Mouse (Mus musculus) gastrocnemius, adult 2 months (tissue): ENCODE data around the gene Lsm4. TPM values are rescaled to one million over a fixed set of nuclear protein-coding genes. Genes with fewer than 3 reads are reported as not detected.

Experiments
- DNase-seq: peaks from one replicate; pipeline ENCODE4 v3.0.0; 2022
- H3K27ac ChIP-seq: fragments of 200-600 bp; 2 replicates; pipeline ENCODE4 v1.8.1; 2022; ENCODE audit warnings: mild to moderate bottlenecking
- H3K4me3 ChIP-seq: fragments of 200-600 bp; 2 replicates; pipeline ENCODE4 v1.8.1; 2022; ENCODE audit warnings: mild to moderate bottlenecking, moderate library complexity
- CTCF ChIP-seq: fragments of 200-600 bp; IDR thresholded peaks from 2 replicates; pipeline ENCODE4 v1.8.1; 2022; ENCODE audit warnings: antibody characterized with exemption, mild to moderate bottlenecking, moderate library complexity
- intact Hi-C: fragments of 180-260 bp; cut with DNase I; formaldehyde crosslinking; loops from one replicate; pipeline ENCODE4 v1.15.1; 2025
- total RNA-seq, 2 experiments: library from RNA; stranded (reverse); gene quantifications; 2 replicates each; pipeline ENCODE4 v1.2.3; 2021

The Lsm4 gene
- total RNA-seq, 2 experiments from 2014 or later: 61.7 to 65.6 TPM

- no peak for DNase-seq
- Histone ChIP-seq H3K4me3 (no peak overlapping the region), H3K27ac (no peak overlapping the region)
- intact Hi-C loops: no loop called here
- no peak for TF ChIP-seq CTCF
These were observed 34.3 kb upstream of the Lsm4 start for GRCm38 (mm10) chr8:70638752-70639151.

- no peak for DNase-seq
- TF ChIP-seq CTCF: no peak
- intact Hi-C loops: no loop called here
- Histone ChIP-seq H3K27ac (no peak overlapping the region), H3K4me3 (no peak overlapping the region)
These were observed 30.0 kb upstream of the Lsm4 start for GRCm38 (mm10) chr8:70643019-70643418.

DNA sequence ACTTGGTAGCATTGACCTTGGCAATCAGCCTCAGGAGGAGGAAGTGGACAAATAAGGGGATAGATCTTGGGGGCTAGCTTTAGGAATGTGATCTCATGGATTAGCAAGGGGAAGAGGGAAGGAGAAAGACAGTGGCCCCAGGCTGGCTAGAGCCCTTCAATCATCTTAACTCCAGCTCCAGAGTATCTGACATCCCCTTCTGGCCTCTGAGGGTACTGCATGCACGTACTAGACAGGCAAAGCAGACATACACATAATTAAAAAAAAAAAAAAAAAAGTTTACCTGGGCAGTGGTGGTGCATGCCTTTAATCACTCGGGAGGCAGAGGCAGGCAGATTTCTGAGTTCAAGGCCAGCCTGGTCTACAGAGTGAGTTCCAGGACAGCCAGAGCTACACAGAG is 29.0 kb upstream of the Lsm4 start:
- intact Hi-C loops: no loop called here
- H3K4me3 ChIP-seq: no peak overlapping the region
- TF ChIP-seq CTCF: peak; percentile 41
- no peak for DNase-seq
- H3K27ac ChIP-seq: no peak overlapping the region

DNA sequence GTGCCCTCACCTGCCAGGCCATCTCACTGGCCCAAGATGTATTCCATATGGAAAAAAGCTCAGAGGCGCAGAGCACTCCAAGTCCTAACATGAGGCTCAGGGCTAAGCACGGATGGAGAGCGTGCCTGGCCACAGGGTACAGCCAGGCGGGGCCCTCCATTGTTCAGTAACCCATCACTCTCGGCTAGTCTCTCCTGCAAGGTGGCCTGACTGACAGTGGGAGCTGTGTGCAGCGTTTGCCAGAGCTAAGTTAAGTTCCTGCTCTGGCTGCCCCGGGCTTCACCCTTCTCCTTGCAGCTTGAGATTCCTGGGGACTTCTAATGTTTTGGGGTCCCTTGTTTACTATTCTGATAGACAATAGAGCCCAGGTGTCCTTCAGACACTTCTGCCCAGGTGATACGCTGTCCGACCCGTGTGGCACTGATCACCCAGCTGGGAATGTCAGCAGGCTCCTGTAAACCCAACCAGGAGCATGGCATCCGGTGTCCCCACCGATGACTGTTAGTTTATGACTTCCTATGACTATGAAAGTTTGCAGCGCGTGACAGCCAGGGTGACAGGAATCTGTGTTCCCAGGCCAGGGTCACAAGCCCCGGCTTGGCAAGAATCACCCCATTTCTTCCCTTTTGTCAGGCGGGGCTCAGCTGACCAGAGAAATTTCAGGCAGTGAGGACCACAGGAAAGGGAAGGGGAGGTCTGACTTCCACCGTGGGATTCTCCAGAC is 27.4 kb upstream of the Lsm4 start:
- H3K27ac ChIP-seq: peak overlapping the region; percentile 35; the same call in 1 of the 2 replicates
- DNase-seq: no peak
- intact Hi-C loops: no loop called here
- H3K4me3 ChIP-seq: no peak overlapping the region
- no peak for TF ChIP-seq CTCF

GRCm38 (mm10) chr8:70646369-70646768 is 26.7 kb upstream of the Lsm4 start:
- no peak for TF ChIP-seq CTCF
- DNase-seq: no peak

DNA sequence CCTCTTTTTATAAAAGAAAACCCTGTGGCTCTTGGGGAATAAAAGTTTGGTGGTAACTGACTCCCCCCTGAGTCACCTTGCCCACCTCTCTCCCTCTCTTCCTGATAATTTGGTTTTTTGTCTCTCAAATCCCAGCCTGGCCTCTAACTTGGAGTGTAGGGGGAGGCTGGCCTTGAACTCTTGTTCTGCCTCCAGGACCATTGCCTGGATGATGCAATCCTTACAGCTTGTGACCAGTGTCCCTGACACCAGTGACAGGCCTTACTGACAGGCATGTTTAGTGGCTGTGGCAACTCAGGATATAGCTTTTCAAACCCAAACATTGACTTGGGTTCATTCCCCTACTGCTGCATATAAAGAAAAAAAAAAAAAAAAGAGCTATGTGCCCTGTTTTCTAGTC is 26.3 kb upstream of the Lsm4 start:
- intact Hi-C loops: no loop called here
- no peak for TF ChIP-seq CTCF

More at GRCm38 (mm10) chr8:70646369-70646768, 26.7 kb upstream of the Lsm4 start:
- intact Hi-C loops: no loop called here
- Histone ChIP-seq H3K27ac (peak overlapping the region; percentile 35; the same call in 1 of the 2 replicates), H3K4me3 (no peak overlapping the region)

GRCm38 (mm10) chr8:70647343-70648163 is 25.5 kb upstream of the Lsm4 start:
- TF ChIP-seq CTCF: no peak
- Histone ChIP-seq H3K4me3 (no peak overlapping the region), H3K27ac (peak overlapping the region; percentile 16; the same call in 1 of the 2 replicates)
- no peak for DNase-seq
- intact Hi-C loops: no loop called here

More for the DNA sequence above, 26.3 kb upstream of the Lsm4 start:
- no peak for DNase-seq
- no peak overlapping the region for H3K4me3 ChIP-seq
- H3K27ac ChIP-seq: peak overlapping the region; percentile 35; the same call in 1 of the 2 replicates

GRCm38 (mm10) chr8:70648164-70648442 is 24.9 kb upstream of the Lsm4 start:
- intact Hi-C loops: no loop called here
- H3K27ac ChIP-seq: peak overlapping the region; percentile 16; the same call in 1 of the 2 replicates
- no peak for DNase-seq
- no peak for TF ChIP-seq CTCF
- H3K4me3 ChIP-seq: no peak overlapping the region

DNA sequence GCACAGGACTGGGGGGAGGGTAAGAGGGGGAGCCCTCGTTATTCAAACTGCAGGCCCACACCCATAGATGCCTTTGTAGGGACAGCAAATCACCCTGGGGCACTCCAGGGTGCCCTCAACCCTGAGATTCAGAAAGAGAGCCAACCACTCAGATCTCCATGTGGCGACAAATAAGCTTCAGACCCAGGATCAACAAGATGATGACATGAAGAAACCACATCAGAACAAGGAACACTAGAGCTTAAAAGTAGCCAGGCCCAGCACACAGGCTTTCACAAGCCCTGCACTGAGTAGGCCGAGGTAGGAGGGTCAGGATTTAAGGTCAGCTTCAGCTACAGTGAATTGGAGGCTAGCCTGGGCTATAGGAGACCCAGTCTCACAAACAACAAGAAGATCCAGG is 24.1 kb upstream of the Lsm4 start:
- no peak for TF ChIP-seq CTCF
- no peak for DNase-seq
- intact Hi-C loops: no loop called here
- H3K27ac ChIP-seq: peak overlapping the region; percentile 75
- H3K4me3 ChIP-seq: no peak overlapping the region

DNA sequence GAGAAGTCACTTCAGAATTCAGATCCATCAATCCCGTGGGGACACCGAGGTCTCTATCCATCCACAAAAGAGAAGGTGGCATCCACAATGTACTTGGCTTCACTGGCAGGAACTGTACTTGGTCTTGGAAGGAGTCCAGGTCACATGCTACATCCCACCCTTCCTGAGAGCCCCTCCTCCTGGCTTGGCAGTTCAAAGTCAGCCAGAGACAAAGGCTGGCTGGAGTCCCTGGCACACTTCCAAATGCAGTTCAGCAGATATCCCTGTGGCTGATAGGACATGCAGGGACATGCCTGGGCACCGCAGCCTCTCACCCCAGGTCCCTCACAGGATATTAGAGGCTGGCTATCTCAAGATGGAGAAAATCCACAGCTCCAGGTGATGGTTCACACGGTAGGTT is 23.7 kb upstream of the Lsm4 start:
- intact Hi-C loops: no loop called here
- DNase-seq: peak; percentile 80
- Histone ChIP-seq H3K4me3 (no peak overlapping the region), H3K27ac (peak overlapping the region; percentile 75)
- TF ChIP-seq CTCF: no peak

DNA sequence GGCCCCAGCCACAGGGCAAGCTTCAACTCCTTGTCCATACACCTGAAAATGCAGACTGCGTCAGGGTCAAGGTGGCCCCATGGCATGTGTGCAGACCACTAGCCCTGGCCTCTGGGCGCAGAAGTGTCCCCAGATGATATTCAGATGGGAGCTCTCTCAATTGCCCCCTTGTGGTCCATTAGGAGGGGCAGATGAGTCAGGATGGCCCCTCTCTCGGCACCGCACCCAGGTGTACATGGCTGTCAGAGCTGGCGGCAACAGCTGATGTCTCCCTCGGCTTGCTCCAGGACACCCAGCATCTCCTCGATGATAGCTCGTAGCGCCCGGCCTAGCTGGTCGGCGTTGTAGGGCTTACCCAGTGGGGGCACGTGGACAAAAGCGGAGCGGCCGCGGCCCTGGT is 22.7 kb upstream of the Lsm4 start:
- peak overlapping the region; percentile 50; the same call in 1 of the 2 replicates for H3K27ac ChIP-seq
- intact Hi-C loops: loop anchor here (5.0 kb wide), 1 partner anchor 38 kb away; no protein-coding TSS in a partner anchor
- TF ChIP-seq CTCF: no peak
- H3K4me3 ChIP-seq: no peak overlapping the region
- no peak for DNase-seq

DNA sequence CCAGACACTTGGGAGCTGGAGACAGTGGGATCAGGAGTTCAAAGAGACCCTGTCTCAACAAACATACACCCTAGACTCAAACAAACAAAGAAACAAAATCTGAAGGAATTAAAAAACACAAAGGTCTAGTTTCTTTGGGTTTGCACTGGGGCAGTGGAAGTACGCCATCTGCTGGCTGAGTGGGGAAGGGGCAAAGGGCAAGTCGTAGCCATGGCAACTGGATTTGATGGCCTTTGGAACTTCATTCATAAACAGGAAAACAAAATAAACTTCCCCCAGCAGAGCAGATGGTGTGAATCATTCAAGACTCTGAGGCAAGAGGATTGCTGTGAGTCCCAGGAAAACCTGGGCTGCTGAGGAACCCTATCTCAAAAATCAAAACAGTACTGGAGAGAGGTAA is 19.8 kb upstream of the Lsm4 start:
- DNase-seq: peak; percentile 66

GRCm38 (mm10) chr8:70654121-70654520 is 18.9 kb upstream of the Lsm4 start:
- no peak for TF ChIP-seq CTCF
- no peak overlapping the region for H3K27ac ChIP-seq
- intact Hi-C loops: loop anchor here (5.0 kb wide), 1 partner anchor 42 kb away; no protein-coding TSS in a partner anchor
- H3K4me3 ChIP-seq: no peak overlapping the region
- DNase-seq: no peak

More for the DNA sequence above, 19.8 kb upstream of the Lsm4 start:
- no peak overlapping the region for H3K27ac ChIP-seq
- intact Hi-C loops: loop anchor here (1.0 to 5.0 kb wide), 2 partner anchors 23 to 41 kb away; no protein-coding TSS in a partner anchor
- H3K4me3 ChIP-seq: no peak overlapping the region
- TF ChIP-seq CTCF: peak; percentile 96
